Mouse (Mus musculus) brown adipose tissue, adult 24 weeks (tissue): ENCODE measurements around the gene Olfr853. TPM values are rescaled to one million over a fixed set of nuclear protein-coding genes. Genes with fewer than 3 reads are reported as not detected.

Source experiments
- H3K27ac ChIP-seq: fragments of 200-500 bp; replicated peaks from 2 replicates; pipeline ENCODE4 v1.5.1; 2012; ENCODE audit warnings: low read depth, mild to moderate bottlenecking, low read length
- H3K4me1 ChIP-seq: fragments of 200-500 bp; 2 replicates; pipeline ENCODE4 v1.6.1; 2012; ENCODE audit warnings: low read length, mixed read lengths; ENCODE audit not compliant: control insufficient read depth, insufficient read depth, insufficient read length
- H3K4me3 ChIP-seq: fragments of 200-500 bp; 2 replicates; pipeline ENCODE4 v1.5.1; 2012; ENCODE audit warnings: low read depth, mild to moderate bottlenecking, low read length, moderate library complexity; ENCODE audit not compliant: insufficient read depth
- polyA plus RNA-seq: library from polyadenylated mRNA; stranded (reverse); fragments of >200 nt; gene quantifications from 2 replicates; pipeline ENCODE4 v1.2.4, GENCODE M21; 2012; ENCODE audit not compliant: missing spikeins, insufficient read depth, insufficient read length

The Olfr853 gene
- polyA plus RNA-seq: not detected in 2 replicates

DNA sequence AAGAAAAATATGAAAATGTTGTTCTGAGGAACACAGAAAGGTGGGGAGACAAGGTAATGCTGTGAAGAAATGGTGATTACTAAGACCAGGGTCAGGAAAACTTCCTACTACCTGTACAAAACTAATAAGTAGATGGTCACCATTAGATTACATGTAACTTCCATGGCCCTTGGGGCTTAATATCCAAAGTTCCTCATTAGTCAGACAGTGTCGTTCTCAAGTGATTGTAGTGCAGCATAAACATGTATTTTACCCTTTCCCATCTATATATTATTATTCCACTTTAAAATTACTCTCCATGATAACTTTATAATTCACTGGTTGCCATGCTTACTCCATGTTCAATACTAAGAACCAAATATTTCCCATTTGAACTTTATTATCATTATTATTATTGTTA, at the start of gene Olfr853:
TSS of gene Olfr853 (minus strand) at position 101 of the 400 bp plus-strand sequence.
- H3K27ac ChIP-seq: no peak within 1 kb of the TSS
- H3K4me3 ChIP-seq: no peak within 1 kb of the TSS
- no peaks in the 10 kb centered on the region for H3K4me1 ChIP-seq

DNA sequence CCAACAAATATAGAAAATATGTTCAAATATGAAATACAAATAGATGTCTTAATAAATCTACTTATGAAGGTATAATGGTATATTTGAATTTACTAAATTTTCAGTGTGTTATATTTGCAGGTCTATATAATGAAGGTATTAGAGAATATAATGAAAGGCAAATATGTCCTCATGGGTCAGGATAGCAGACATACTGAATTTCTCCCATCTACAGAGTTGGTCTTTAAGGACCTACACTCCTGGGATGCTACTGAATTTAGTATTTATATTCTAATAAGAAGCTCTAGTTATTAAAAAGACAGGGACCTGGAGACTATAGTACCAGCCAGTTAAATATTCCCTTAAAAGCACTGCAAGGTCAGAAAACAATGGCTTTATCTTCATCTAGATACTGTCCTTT, 41.4 kb upstream of the Olfr853 start, which contains the start of gene Olfr855:
TSS of gene Olfr855 (plus strand) at position 301 of the 400 bp plus-strand sequence.
- Histone ChIP-seq H3K4me1 (no peaks in the 10 kb centered on the region), H3K27ac (no peak within 1 kb of the TSS), H3K4me3 (no peak within 1 kb of the TSS)

DNA sequence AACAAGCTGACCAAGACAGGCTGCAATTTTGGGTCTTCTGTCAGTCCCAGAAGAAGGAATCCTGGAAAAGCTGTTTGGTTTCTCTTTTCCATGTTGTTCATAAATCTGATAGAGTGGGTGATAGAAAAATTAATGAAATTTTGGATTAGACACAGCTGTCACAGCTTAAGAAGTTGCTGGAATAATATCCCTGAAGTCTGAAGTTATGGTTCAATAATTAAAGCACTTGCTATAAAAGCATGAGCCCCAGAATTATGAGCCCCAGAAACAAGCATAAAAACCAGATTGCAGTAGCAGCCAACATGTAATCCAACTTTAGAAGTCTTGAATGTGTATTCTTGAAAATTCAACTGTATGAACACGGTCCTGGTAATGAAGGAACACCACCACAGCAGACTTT, 26.4 kb upstream of the Olfr853 start, which contains the start of gene Olfr854:
TSS of gene Olfr854 (minus strand) at position 101 of the 400 bp plus-strand sequence.
- no peak within 1 kb of the TSS for H3K4me3 ChIP-seq
- H3K4me1 ChIP-seq: no peaks in the 10 kb centered on the region

DNA sequence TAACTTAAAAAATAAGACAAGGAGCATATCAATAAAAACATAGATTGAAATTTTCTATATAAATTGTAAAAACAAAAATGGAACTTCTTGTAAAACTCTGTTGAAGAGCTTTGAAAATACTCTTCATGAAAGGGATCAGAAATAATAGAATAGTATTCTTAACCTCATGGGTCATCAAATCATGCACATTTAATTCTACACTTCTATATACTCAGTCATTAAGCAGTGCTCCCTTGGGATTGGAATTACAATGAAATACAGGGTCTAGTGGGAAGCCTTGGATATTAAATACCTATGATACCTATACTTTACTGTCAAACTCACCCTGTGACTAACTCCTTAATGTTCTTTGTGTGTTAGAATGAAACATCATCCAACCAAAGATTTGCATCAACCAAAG, 47.9 kb downstream of the Olfr853 start, which contains the start of gene Olfr851:
TSS of gene Olfr851 (plus strand) at position 301 of the 400 bp plus-strand sequence.
- no peak within 1 kb of the TSS for H3K27ac ChIP-seq
- H3K4me1 ChIP-seq: no peaks in the 10 kb centered on the region
- H3K4me3 ChIP-seq: no peak within 1 kb of the TSS

More for the DNA sequence above, 26.4 kb upstream of the Olfr853 start, which contains the start of gene Olfr854:
- no peak within 1 kb of the TSS for H3K27ac ChIP-seq

Other genes with a start within 250 kb of the Olfr853 start
- not detected in 2 replicates for gene Olfr844, start 224.7 kb downstream of the Olfr853 start, polyA plus RNA-seq
- gene Olfr845, start 204.6 kb downstream of the Olfr853 start, polyA plus RNA-seq: not detected in 2 replicates
- not detected in 2 replicates for gene Olfr846, start 177.1 kb downstream of the Olfr853 start, polyA plus RNA-seq
- not detected in 2 replicates for gene Olfr847, start 162.4 kb downstream of the Olfr853 start, polyA plus RNA-seq
- gene Olfr849, start 100.8 kb downstream of the Olfr853 start, polyA plus RNA-seq: not detected in 2 replicates
- gene Olfr850, start 62.8 kb downstream of the Olfr853 start, polyA plus RNA-seq: not detected in 2 replicates
- not detected in 2 replicates for gene Olfr851, start 47.8 kb downstream of the Olfr853 start, polyA plus RNA-seq
- gene Olfr854, start 26.3 kb upstream of the Olfr853 start, polyA plus RNA-seq: not detected in 2 replicates
- gene Olfr855, start 41.5 kb upstream of the Olfr853 start, polyA plus RNA-seq: not detected in 2 replicates
- 6.8 and 7.1 TPM in 2 replicates for gene Zfp317, start 81.0 kb upstream of the Olfr853 start, polyA plus RNA-seq
- gene Olfr857, start 168.4 kb upstream of the Olfr853 start, polyA plus RNA-seq: not detected in 2 replicates
- gene Olfr58, start 239.2 kb upstream of the Olfr853 start, polyA plus RNA-seq: not detected in 2 replicates